Mouse (Mus musculus): ENCODE measurements around the gene Chst15. TPM values are rescaled to one million over a fixed set of nuclear protein-coding genes. Genes with fewer than 3 reads are reported as not detected.

Chst15 gene
- total and polyA plus RNA-seq, 3 experiments: 6.8 to 7.3 (median 7.0) TPM

GRCm38 (mm10) chr7:132247567-132247966 lies 69.5 kb downstream of the Chst15 start:
- Histone ChIP-seq H3K27me3 (ENCODE audit: control insufficient read depth, insufficient read depth, low read length) (no peaks in the 10 kb centered on the region), H3K27ac (no peak overlapping the region), H3K9ac (ENCODE audit: low read depth, low read length) (no peak overlapping the region), H3K4me1 (ENCODE audit: control insufficient read depth, insufficient read depth, low read length) (peaks cover 11% of the 10 kb centered on the region), H3K36me3 (ENCODE audit: control insufficient read depth, insufficient read depth, low read length) (no peaks in the 10 kb centered on the region), H3K4me3 (no peak overlapping the region), H3K79me2 (replicated peaks; ENCODE audit: control insufficient read depth, insufficient read depth, low read length) (no peaks in the 10 kb centered on the region)
- TF ChIP-seq POLR2A (IDR thresholded peaks at IDR 0.05; ENCODE audit: insufficient read depth, low read depth, low read length) (no peak), CTCF (IDR thresholded peaks at IDR 0.05) (no peak), EP300 (IDR thresholded peaks at IDR 0.05; ENCODE audit: insufficient read depth, low read depth, low read length) (no peak)
- no peak for DNase-seq
- WGBS: 73% methylated on average over 11 of the region's 11 CpGs
- intact Hi-C loops (cut with DNase I): loop anchor here (2.0 to 5.0 kb wide), 3 partner anchors 49 to 91 kb away; partner anchors contain the start of gene Chst15

DNA sequence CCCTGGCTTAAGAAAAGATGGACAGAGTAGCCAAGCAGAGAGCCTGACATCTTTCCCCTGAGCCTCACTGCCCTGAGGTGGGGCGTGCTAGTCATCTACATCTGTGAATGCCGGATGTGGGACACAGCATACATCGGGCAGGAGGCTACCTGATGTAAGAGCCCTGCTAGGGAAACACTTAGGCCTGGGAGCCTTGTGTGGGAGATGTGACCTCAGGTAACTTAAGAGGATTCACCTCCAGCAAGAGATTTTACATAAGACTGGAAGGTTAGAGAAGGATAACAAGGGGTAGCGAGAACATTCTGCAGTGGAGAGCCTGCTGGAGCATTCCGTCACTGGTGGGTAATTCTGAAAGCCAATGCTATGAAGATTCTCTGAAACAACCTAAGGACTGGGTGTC lies 69.9 kb downstream of the Chst15 start:
- no peak for TF ChIP-seq CTCF (IDR thresholded peaks at IDR 0.05)
- TF ChIP-seq POLR2A (IDR thresholded peaks at IDR 0.05; ENCODE audit: insufficient read depth, low read depth, low read length): no peak
- no peak for TF ChIP-seq EP300 (IDR thresholded peaks at IDR 0.05; ENCODE audit: insufficient read depth, low read depth, low read length)
- Histone ChIP-seq H3K36me3 (ENCODE audit: control insufficient read depth, insufficient read depth, low read length) (no peaks in the 10 kb centered on the region), H3K9ac (ENCODE audit: low read depth, low read length) (no peak overlapping the region), H3K27me3 (ENCODE audit: control insufficient read depth, insufficient read depth, low read length) (no peaks in the 10 kb centered on the region), H3K79me2 (replicated peaks; ENCODE audit: control insufficient read depth, insufficient read depth, low read length) (no peaks in the 10 kb centered on the region), H3K4me1 (ENCODE audit: control insufficient read depth, insufficient read depth, low read length) (peaks cover 11% of the 10 kb centered on the region), H3K27ac (no peak overlapping the region), H3K4me3 (no peak overlapping the region)
- intact Hi-C loops (cut with DNase I): loop anchor here (2.0 to 5.0 kb wide), 3 partner anchors 50 to 92 kb away; partner anchors contain the start of gene Chst15
- 86% methylated on average over 5 of the region's 5 CpGs for WGBS
- no peak for DNase-seq

DNA sequence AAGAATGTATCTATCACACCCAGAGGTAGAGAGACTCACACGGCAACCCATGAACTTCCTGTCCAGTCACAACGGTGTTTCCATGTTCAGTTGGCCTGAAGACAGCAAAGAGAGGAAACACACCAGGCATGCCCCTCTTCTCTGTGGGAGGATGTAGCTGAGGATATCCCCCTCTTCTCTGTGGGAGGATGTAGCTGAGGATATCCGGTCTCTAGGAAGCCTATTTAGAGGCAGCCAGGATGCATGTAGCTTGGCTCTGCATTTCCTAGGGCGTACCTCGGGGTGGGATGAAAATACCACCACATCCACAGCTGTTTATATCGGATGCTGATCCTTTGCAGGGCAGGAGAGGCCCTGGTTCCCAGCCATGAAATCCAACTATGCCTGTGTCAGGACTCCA lies 71.3 kb downstream of the Chst15 start:
- intact Hi-C loops (cut with DNase I): loop anchor here (2.0 to 5.0 kb wide), 3 partner anchors 51 to 93 kb away; partner anchors contain the start of gene Chst15
- H3K4me3 ChIP-seq: no peak overlapping the region
- TF ChIP-seq EP300 (IDR thresholded peaks at IDR 0.05; ENCODE audit: insufficient read depth, low read depth, low read length) (peak; percentile 95), CTCF (IDR thresholded peaks at IDR 0.05) (no peak), POLR2A (IDR thresholded peaks at IDR 0.05; ENCODE audit: insufficient read depth, low read depth, low read length) (0 out of 2 replicates have a peak, but pooled peaks have one; percentile 20)
- no peak overlapping the region for H3K9ac ChIP-seq (ENCODE audit: low read depth, low read length)
- peak; percentile 31 to 58 for DNase-seq
- no peaks in the 10 kb centered on the region for H3K79me2 ChIP-seq (replicated peaks; ENCODE audit: control insufficient read depth, insufficient read depth, low read length)
- no peaks in the 10 kb centered on the region for H3K36me3 ChIP-seq (ENCODE audit: control insufficient read depth, insufficient read depth, low read length)
- H3K4me1 ChIP-seq (ENCODE audit: control insufficient read depth, insufficient read depth, low read length): peaks cover 11% of the 10 kb centered on the region
- 54% methylated on average over 6 of the region's 6 CpGs for WGBS
- peak overlapping the region; percentile 65 for H3K27ac ChIP-seq
- no peaks in the 10 kb centered on the region for H3K27me3 ChIP-seq (ENCODE audit: control insufficient read depth, insufficient read depth, low read length)

DNA sequence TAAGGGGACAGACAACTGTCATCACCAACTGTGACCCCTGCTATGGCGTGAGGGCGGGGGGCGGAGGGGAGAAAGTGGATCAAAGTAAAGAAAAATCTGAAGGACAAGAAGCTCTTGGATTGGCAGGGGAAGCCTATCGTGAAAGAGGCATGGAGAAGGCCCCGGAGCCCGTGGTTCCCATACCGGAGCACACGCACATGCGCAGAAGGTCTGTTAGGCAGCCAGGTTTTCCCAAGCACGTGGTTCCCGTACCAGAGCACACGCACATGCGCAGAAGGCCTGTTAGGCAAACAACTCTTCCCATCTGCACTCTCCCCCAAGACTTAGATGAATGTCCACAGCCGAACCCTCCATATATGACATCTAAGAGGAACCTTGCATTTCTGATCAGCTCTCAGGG lies 72.4 kb downstream of the Chst15 start:
- Histone ChIP-seq H3K4me1 (ENCODE audit: control insufficient read depth, insufficient read depth, low read length) (peaks cover 8% of the 10 kb centered on the region), H3K27me3 (ENCODE audit: control insufficient read depth, insufficient read depth, low read length) (no peaks in the 10 kb centered on the region), H3K9ac (ENCODE audit: low read depth, low read length) (no peak overlapping the region), H3K4me3 (no peak overlapping the region), H3K79me2 (replicated peaks; ENCODE audit: control insufficient read depth, insufficient read depth, low read length) (no peaks in the 10 kb centered on the region), H3K27ac (no peak overlapping the region), H3K36me3 (ENCODE audit: control insufficient read depth, insufficient read depth, low read length) (no peaks in the 10 kb centered on the region)
- no peak for DNase-seq
- TF ChIP-seq EP300 (IDR thresholded peaks at IDR 0.05; ENCODE audit: insufficient read depth, low read depth, low read length) (no peak), POLR2A (IDR thresholded peaks at IDR 0.05; ENCODE audit: insufficient read depth, low read depth, low read length) (no peak), CTCF (IDR thresholded peaks at IDR 0.05) (no peak)
- 91% methylated on average over 14 of the region's 14 CpGs for WGBS
- intact Hi-C loops (cut with DNase I): loop anchor here (5.0 kb wide), 1 partner anchor 73 kb away; the partner anchor contains the start of gene Chst15

- intact Hi-C loops (cut with DNase I): no loop called here
- 26% methylated on average over 5 of the region's 5 CpGs for WGBS
- no peak for DNase-seq
- Histone ChIP-seq H3K4me1 (ENCODE audit: control insufficient read depth, insufficient read depth, low read length) (peaks cover 12% of the 10 kb centered on the region), H3K27me3 (ENCODE audit: control insufficient read depth, insufficient read depth, low read length) (no peaks in the 10 kb centered on the region), H3K4me3 (no peak overlapping the region), H3K79me2 (replicated peaks; ENCODE audit: control insufficient read depth, insufficient read depth, low read length) (no peaks in the 10 kb centered on the region), H3K9ac (ENCODE audit: low read depth, low read length) (no peak overlapping the region), H3K36me3 (ENCODE audit: control insufficient read depth, insufficient read depth, low read length) (peaks cover 3% of the 10 kb centered on the region; the same call in 1 of the 2 replicates), H3K27ac (peak overlapping the region; percentile 61)
- no peak for TF ChIP-seq POLR2A (IDR thresholded peaks at IDR 0.05; ENCODE audit: insufficient read depth, low read depth, low read length)
- TF ChIP-seq CTCF (IDR thresholded peaks at IDR 0.05): no peak
Observed at GRCm38 (mm10) chr7:132243225-132243624, 73.8 kb downstream of the Chst15 start.

- peak overlapping the region; percentile 61; the same call in 1 of the 2 replicates for H3K27ac ChIP-seq
- H3K4me3 ChIP-seq: no peak overlapping the region
- no peak for TF ChIP-seq CTCF (IDR thresholded peaks at IDR 0.05)
- TF ChIP-seq EP300 (IDR thresholded peaks at IDR 0.05; ENCODE audit: insufficient read depth, low read depth, low read length): no peak
- TF ChIP-seq POLR2A (IDR thresholded peaks at IDR 0.05; ENCODE audit: insufficient read depth, low read depth, low read length): no peak
- H3K79me2 ChIP-seq (replicated peaks; ENCODE audit: control insufficient read depth, insufficient read depth, low read length): no peaks in the 10 kb centered on the region
- H3K4me1 ChIP-seq (ENCODE audit: control insufficient read depth, insufficient read depth, low read length): peaks cover 17% of the 10 kb centered on the region
- 30% methylated on average over 4 of the region's 4 CpGs for WGBS
- DNase-seq: peak in 1 of 2 experiments; percentile 62
- intact Hi-C loops (cut with DNase I): no loop called here
- no peak overlapping the region for H3K9ac ChIP-seq (ENCODE audit: low read depth, low read length)
- H3K36me3 ChIP-seq (ENCODE audit: control insufficient read depth, insufficient read depth, low read length): peaks cover 7% of the 10 kb centered on the region
- no peaks in the 10 kb centered on the region for H3K27me3 ChIP-seq (ENCODE audit: control insufficient read depth, insufficient read depth, low read length)
Observed at GRCm38 (mm10) chr7:132242617-132243141, 74.3 kb downstream of the Chst15 start.

All from heart, adult 2 months (tissue).